Mouse (Mus musculus) duodenum, adult 2 months (tissue): ENCODE data around the gene Btrc. TPM values are rescaled to one million over a fixed set of nuclear protein-coding genes. Genes with fewer than 3 reads are reported as not detected.

Experiments used
- polyA plus RNA-seq: library from polyadenylated mRNA; depleted of rRNA; stranded (reverse); fragments of >200 nt; gene quantifications from 2 replicates; pipeline ENCODE4 v1.2.3, GENCODE M21; 2012; ENCODE audit warnings: low replicate concordance; rRNA removed

Btrc gene
- 1.7 and 2.8 TPM in 2 replicates for polyA plus RNA-seq

GRCm38 (mm10) chr19:45363384-45363926, at the start of gene Btrc:
TSS of gene Btrc (plus strand) at chr19:45363734.

GRCm38 (mm10) chr19:45560153-45560890, 196.8 kb downstream of the Btrc start, which contains the start of the genes Poll and Gm17018:
TSS of gene Poll (minus strand) at chr19:45560531.
TSS of gene Gm17018 (plus strand) at chr19:45560615.

Other genes with a start within 250 kb of the Btrc start
- gene Tlx1, start 213.1 kb upstream of the Btrc start, polyA plus RNA-seq: not detected in 2 replicates
- 0.04 TPM in 1 of 2 replicates, not detected in the other for gene Lbx1, start 127.9 kb upstream of the Btrc start, polyA plus RNA-seq
- gene Poll, start 196.8 kb downstream of the Btrc start, polyA plus RNA-seq: 7.1 and 7.2 TPM in 2 replicates
- gene Gm17018, start 196.9 kb downstream of the Btrc start, polyA plus RNA-seq: 1.2 and 2.4 TPM in 2 replicates